Mouse (Mus musculus) embryonic facial prominence, embryonic 13.5 days (tissue): ENCODE data around the gene Cwf19l2. TPM values are rescaled to one million over a fixed set of nuclear protein-coding genes. Genes with fewer than 3 reads are reported as not detected.
"Not testable (repeated sequence)": the region's sequence is repeated elsewhere in the genome, so short reads cannot be mapped to it uniquely, and the experiment has no call there.

Experiments used
- ATAC-seq: fragments of 200-750 bp; cut with Nextera tagmentation; 2 replicates; pipeline ENCODE4 v1.8.0; 2017; ENCODE audit warnings: low read depth; ENCODE audit not compliant: insufficient number of reproducible peaks, insufficient read depth, low FRiP score, low TSS enrichment
- H3K27ac ChIP-seq: fragments of 300-500 bp; sonication (generic); 2 replicates; pipeline ENCODE4 v1.5.1; 2015; ENCODE audit warnings: moderate library complexity, mild to moderate bottlenecking, inconsistent platforms
- H3K27me3 ChIP-seq: fragments of 300-500 bp; sonication (generic); 2 replicates; pipeline ENCODE4 v1.6.1; 2015; ENCODE audit warnings: mild to moderate bottlenecking, inconsistent platforms
- H3K36me3 ChIP-seq: fragments of 300-500 bp; sonication (generic); 2 replicates; pipeline ENCODE4 v1.6.1; 2015; ENCODE audit warnings: mild to moderate bottlenecking, inconsistent platforms
- H3K4me1 ChIP-seq: fragments of 300-500 bp; sonication (generic); 2 replicates; pipeline ENCODE4 v1.6.1; 2015; ENCODE audit warnings: inconsistent platforms
- H3K4me2 ChIP-seq: fragments of 300-500 bp; sonication (generic); 2 replicates; pipeline ENCODE4 v1.6.1; 2015; ENCODE audit warnings: moderate library complexity, mild to moderate bottlenecking, inconsistent platforms
- H3K4me3 ChIP-seq: fragments of 300-500 bp; sonication (generic); 2 replicates; pipeline ENCODE4 v1.5.1; 2015; ENCODE audit warnings: mild to moderate bottlenecking, inconsistent platforms
- H3K9ac ChIP-seq: fragments of 300-500 bp; sonication (generic); 2 replicates; pipeline ENCODE4 v1.6.1; 2015; ENCODE audit warnings: mild to moderate bottlenecking, inconsistent platforms
- H3K9me3 ChIP-seq: fragments of 300-500 bp; sonication (generic); 2 replicates; pipeline ENCODE4 v1.6.1; 2016; ENCODE audit warnings: inconsistent platforms
- WGBS: fragments of 180-500 bp; shearing (Covaris S2); methylation state at CpG from one replicate; pipeline ENCODE4 v1.1.7; 2015; ENCODE audit warnings: mixed read lengths; 5-methylcytosine and 5-hydroxymethylcytosine counted together
- polyA plus RNA-seq: library from polyadenylated mRNA; unstranded; fragments of >200 nt; fragmentation: Nextera tagmentation; extraction: Ambion mirVana; gene quantifications from 2 replicates; pipeline ENCODE4 v1.2.1, GENCODE M21; 2015

The Cwf19l2 gene
- 19.3 and 23.8 TPM in 2 replicates for polyA plus RNA-seq

DNA sequence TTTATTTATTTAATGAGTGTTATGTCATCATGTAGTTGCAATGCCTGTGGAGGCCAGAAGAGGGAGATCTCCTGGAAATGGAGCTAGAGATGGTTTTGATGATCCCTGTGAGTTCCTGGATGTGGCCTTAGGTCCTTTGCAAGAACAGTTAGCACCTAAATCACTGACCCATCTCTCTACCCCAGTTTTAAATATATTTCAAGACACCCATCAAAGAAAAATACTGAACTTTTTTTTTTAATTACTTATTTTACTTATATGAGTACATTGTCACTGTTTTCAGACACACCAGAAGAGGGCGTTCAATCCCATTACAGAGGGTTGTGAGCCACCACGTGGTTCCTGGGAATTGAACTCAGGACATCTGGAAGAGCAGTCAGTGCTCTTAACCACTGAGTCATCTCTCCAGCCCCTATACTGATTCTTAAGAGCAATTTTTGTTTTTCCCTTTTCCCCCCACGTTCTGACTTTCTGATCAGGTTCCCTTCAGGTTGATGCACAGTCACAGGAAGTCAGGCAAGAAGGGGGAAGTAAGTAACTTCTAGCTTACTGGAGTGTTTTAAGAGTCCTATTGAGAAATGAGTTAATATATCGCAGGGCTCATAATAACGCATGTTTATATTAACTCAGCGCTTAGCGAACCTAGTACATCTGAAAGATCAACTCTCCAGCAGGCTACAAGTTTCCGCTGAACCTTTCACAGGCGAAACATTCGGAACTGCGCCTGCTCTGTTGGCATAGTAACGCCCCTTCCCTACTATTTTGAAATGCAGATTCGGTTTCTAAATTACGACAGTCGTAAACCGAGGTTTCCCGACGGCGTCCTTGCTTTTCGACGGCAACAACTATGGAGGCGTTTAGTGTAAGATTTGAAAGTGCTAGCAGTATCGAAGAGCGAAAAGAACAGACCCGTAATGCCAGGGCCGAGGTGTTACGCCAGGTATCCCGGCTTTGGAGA, at the start of gene Cwf19l2:
TSS of gene Cwf19l2 (plus strand) at position 342 of the 958 bp plus-strand sequence.
- Histone ChIP-seq H3K4me3 (peak within 1 kb of the TSS; percentile 73), H3K4me1 (0 out of 2 replicates have a peak, but pooled peaks cover 3% of the 10 kb centered on the region), H3K4me2 (peak within 1 kb of the TSS; percentile 66), H3K9me3 (no peaks in the 10 kb centered on the region), H3K9ac (peak within 1 kb of the TSS; percentile 79), H3K27ac (peak within 1 kb of the TSS; percentile 85), H3K27me3 (no peaks in the 10 kb centered on the region), H3K36me3 (no peaks in the 10 kb centered on the region)
- under 1% methylated on average over 28 of the region's 28 CpGs for WGBS
- peak; percentile 85 for ATAC-seq

DNA sequence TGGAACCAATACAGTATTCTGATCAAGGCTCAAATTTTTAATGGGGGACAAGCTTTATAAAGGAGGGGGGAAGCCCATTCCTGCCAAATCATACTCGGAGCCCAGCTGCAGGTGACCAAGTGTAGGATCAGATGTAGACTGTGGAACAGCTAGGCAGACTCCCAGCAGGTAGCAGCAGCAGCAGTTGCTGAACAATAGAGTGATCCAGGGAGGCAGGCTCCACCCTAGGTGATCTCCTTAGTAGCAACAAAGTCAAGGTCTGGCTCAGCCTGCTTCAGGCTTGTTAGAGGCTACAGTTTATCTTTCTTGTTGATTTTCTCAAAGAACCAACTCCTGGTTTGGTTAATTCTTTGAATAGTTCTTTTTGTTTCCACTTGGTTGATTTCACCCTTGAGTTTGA, 27.1 kb upstream of the Cwf19l2 start:
- H3K27me3 ChIP-seq, ATAC-seq, H3K4me3 ChIP-seq, H3K9me3 ChIP-seq, H3K9ac ChIP-seq, H3K4me1 ChIP-seq, H3K27ac ChIP-seq, H3K4me2 ChIP-seq: not testable (repeated sequence)
- peaks cover 32% of the 10 kb centered on the region for H3K36me3 ChIP-seq
- 35% methylated on average over 1 of the region's 1 CpGs for WGBS

DNA sequence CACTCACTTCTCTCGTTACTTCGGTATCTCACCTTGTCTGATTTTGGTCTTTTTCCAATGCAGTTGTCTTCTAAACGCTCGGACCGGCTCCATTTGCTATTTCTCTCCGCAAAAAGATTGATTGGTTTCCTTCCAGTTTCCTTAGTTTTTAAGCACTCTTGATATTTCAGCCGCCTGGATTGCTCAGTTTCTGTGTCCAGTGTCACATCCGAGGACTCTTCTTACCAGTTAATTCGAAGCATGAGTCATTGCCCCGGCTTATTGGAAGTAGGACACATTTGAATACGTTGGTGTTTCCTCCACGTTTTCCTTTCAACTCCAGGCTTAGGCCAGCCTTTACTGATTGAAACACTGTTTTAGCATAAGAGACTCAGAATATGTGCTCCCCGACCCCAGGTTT, 980 bp downstream of the Cwf19l2 start:
- 1% methylated on average over 13 of the region's 13 CpGs for WGBS
- Histone ChIP-seq H3K27ac (peak overlapping the region; percentile 85), H3K36me3 (no peaks in the 10 kb centered on the region), H3K9me3 (no peaks in the 10 kb centered on the region), H3K9ac (peak overlapping the region; percentile 79), H3K4me3 (peak overlapping the region; percentile 73), H3K4me1 (0 out of 2 replicates have a peak, but pooled peaks cover 3% of the 10 kb centered on the region), H3K4me2 (peak overlapping the region; percentile 66), H3K27me3 (no peaks in the 10 kb centered on the region)
- no peak for ATAC-seq

DNA sequence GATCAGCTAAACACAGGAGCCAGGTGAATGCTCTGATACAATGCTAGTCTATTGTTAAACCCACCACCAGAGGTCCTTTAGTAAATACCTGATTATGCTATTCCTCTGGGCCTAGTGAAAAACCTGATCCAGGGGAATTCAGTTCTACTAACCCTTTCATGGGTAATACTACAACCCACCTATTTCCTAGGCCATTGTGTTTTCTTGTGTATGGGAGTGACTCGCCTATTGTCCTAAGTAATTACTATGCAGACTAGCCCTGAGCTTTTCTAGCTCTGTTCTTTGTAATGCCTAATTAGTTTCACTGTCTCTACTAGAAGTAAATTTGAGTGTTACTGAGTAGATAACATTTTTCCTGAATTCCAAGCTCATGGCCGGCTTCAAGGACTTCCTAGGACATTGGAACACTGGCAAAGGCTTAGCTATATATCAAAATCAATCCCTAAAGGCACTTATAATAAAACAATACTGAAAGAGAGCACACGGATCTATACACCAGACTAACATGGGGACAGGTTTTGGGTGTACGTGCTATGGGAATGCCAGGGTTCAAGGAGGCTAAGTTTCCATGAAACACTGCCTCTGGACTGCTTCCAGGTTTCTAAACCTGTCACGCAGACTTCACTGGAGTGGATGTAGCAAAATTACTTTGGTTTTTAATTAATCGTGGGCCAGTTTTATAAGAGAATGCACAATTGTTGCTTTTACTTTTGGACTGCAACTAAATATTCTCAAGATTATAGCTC, 36.3 kb downstream of the Cwf19l2 start:
- not testable (repeated sequence) for H3K36me3 ChIP-seq, H3K4me3 ChIP-seq, H3K27me3 ChIP-seq, H3K4me2 ChIP-seq, ATAC-seq, H3K9me3 ChIP-seq, H3K27ac ChIP-seq, H3K9ac ChIP-seq, H3K4me1 ChIP-seq
- whole genome bisulfite sequencing, result 86% methylated on average over 6 of the region's 6 CpGs

DNA sequence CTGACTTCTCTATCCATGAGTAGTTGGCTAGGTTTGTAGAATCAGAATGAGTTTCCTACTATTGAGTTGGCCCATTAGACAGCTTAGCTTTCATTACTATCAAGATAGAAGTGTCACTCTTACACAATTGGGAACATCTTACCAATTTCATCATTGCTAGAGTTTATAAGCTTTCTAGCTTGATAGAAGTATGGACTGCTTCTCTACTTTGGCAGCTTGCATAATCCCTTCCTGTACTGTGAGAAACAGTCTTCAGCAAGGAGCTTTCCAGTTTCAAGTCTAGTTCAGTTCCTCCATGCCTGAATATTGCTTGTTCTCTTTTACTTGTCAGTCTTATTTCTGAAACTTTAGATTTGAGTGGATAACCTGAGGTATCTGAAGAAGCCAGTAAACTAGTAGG, 68.5 kb downstream of the Cwf19l2 start:
- no peak overlapping the region for H3K9ac ChIP-seq
- H3K9me3 ChIP-seq, result no peaks in the 10 kb centered on the region
- H3K4me1 ChIP-seq, result no peaks in the 10 kb centered on the region
- H3K36me3 ChIP-seq, result peaks cover 21% of the 10 kb centered on the region
- H3K27me3 ChIP-seq, result no peaks in the 10 kb centered on the region
- H3K4me3 ChIP-seq, result no peak overlapping the region
- no peak overlapping the region for H3K27ac ChIP-seq
- no peak overlapping the region for H3K4me2 ChIP-seq
- no peak for ATAC-seq

DNA sequence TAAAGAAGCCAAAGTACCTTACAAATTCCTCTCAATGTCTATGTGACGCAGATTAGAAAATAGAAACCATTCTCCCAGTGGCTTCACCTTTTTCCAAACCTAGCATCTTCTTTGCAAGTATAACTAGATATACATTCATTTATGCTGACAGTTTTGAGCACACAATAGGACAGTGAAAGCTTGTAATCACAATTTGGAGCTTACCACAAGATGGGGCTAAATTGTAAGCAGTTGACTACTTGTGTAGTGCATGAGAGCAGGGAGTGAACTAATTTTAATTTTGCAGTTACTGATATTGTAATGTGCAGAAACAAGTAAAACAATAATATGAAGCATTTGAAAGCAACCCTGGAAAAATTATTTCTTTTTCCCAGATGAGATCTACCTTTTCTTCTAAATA, 115.3 kb downstream of the Cwf19l2 start:
- Histone ChIP-seq H3K9ac (no peak overlapping the region), H3K36me3 (no peaks in the 10 kb centered on the region), H3K4me1 (no peaks in the 10 kb centered on the region), H3K4me2 (no peak overlapping the region), H3K27ac (no peak overlapping the region), H3K27me3 (no peaks in the 10 kb centered on the region), H3K4me3 (no peak overlapping the region), H3K9me3 (no peaks in the 10 kb centered on the region)
- WGBS, result 87% methylated on average over 1 of the region's 1 CpGs
- no peak for ATAC-seq

DNA sequence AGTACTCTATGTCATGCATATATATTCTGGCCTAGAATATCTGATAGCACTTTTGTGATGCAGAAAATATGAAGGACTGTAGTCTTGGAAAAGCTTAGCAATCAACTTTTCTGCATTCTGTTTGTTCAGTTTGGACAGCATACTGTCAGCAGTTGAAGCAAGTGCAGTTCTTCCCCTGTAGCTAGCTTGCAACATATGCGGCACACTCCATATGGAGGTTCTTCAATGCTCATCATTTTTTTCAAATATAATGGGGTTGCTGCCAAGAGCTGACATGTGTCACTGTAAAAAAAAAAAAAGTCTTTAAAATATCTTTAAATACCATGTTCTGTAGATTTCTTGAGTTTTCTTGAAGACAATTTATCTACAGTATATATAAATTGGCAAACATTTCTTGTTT, 115.8 kb downstream of the Cwf19l2 start:
- Histone ChIP-seq H3K9ac (no peak overlapping the region), H3K4me2 (no peak overlapping the region), H3K4me1 (no peaks in the 10 kb centered on the region), H3K4me3 (no peak overlapping the region), H3K27ac (no peak overlapping the region), H3K36me3 (no peaks in the 10 kb centered on the region), H3K9me3 (no peaks in the 10 kb centered on the region), H3K27me3 (no peaks in the 10 kb centered on the region)
- WGBS, result 84% methylated on average over 1 of the region's 1 CpGs
- no peak for ATAC-seq

DNA sequence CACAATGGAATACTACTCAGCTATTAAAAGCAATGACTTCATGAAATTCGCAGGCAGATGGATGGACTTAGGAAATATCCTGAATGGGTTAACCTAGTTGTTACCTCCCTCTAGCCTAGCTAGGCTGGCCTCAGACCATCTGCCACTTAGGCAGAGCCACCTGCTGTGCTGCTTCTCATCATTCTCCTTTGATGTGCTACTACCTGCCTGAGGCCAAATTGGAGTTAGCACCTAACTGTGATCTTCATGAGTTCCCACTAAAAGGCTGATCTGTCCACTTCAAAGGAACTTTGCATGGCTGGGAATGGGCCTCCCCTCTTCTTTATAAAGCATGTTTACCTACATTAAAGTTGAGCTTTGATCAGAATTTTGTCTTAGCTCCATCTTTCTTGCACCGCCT, 117.6 kb downstream of the Cwf19l2 start:
- H3K36me3 ChIP-seq, result no peaks in the 10 kb centered on the region
- no peak for ATAC-seq
- WGBS, result 89% methylated on average over 2 of the region's 2 CpGs

More for the DNA sequence above, 117.6 kb downstream of the Cwf19l2 start:
- Histone ChIP-seq H3K4me1 (no peaks in the 10 kb centered on the region), H3K9me3 (no peaks in the 10 kb centered on the region), H3K4me3 (no peak overlapping the region), H3K27ac (no peak overlapping the region), H3K27me3 (no peaks in the 10 kb centered on the region), H3K4me2 (no peak overlapping the region), H3K9ac (no peak overlapping the region)

Other genes with a start within 250 kb of the Cwf19l2 start
- gene Alkbh8, start 68.5 kb upstream of the Cwf19l2 start, polyA plus RNA-seq, result 36.6 and 37.1 TPM in 2 replicates
- gene Gucy1a2, start 129.2 kb downstream of the Cwf19l2 start, polyA plus RNA-seq, result 1.4 and 1.5 TPM in 2 replicates